Mouse (Mus musculus): ENCODE data around the gene Klhl8.

GRCm38 (mm10) chr5:103930511-103930910 is 19.5 kb upstream of the Klhl8 start:
- TF ChIP-seq CTCF (IDR thresholded peaks at IDR 0.05; ENCODE audit: borderline replicate concordance, insufficient read depth, low read depth, low read length) (no peak), POLR2A (IDR thresholded peaks at IDR 0.05; ENCODE audit: borderline replicate concordance, insufficient read depth, low read length) (no peak)

Measured in cerebellum, adult 2 months (tissue).